Mouse (Mus musculus) brain, embryonic 14.5 days (tissue): Measurements from ENCODE around the gene Fbxl17.

Source experiments
- CTCF ChIP-seq: fragments of 200-500 bp; IDR thresholded peaks from 2 replicates; pipeline ENCODE4 v1.5.1; 2012; ENCODE audit warnings: inconsistent platforms, mild to moderate bottlenecking, moderate library complexity, borderline replicate concordance; ENCODE audit not compliant: insufficient read depth, insufficient read length; ENCODE audit errors: extremely low read depth
- POLR2A ChIP-seq: fragments of 200-500 bp; IDR thresholded peaks from 2 replicates; pipeline ENCODE4 v1.6.1; 2012; ENCODE audit warnings: mild to moderate bottlenecking, inconsistent platforms, borderline replicate concordance; ENCODE audit not compliant: poor library complexity, insufficient read depth, insufficient read length, severe bottlenecking; ENCODE audit errors: extremely low read depth

GRCm38 (mm10) chr17:63110211-63110755 lies 389.5 kb downstream of the Fbxl17 start:
- TF ChIP-seq CTCF = no peak
- TF ChIP-seq POLR2A = no peak
